Mouse (Mus musculus) erythroblast, adult 5-6 weeks (primary cell): ENCODE data around the gene Gramd1b. TPM values are rescaled to one million over a fixed set of nuclear protein-coding genes. Genes with fewer than 3 reads are reported as not detected.

Experiments used
- ATAC-seq: replicated peaks from 2 replicates; pipeline ENCODE4 v1.8.0; 2016; ENCODE audit warnings: moderate number of reproducible peaks, mild to moderate bottlenecking, moderate TSS enrichment, inconsistent platforms; ENCODE audit not compliant: poor library complexity, low FRiP score, severe bottlenecking
- total RNA-seq, 2 experiments: library from RNA; stranded (forward) in 1 of 2; stranded (reverse) in 1 of 2; fragments of 150-400 nt in 1 of 2; fragments of 200-764, 138-1000 nt in 1 of 2; gene quantifications; 2 replicates each; pipeline versions ENCODE4 v1.2.3 to v1.2.4; 2015 to 2017; ENCODE audit warnings: low replicate concordance in 2 of 2

Gene Gramd1b
- total RNA-seq (2015; ENCODE audit: low replicate concordance) (5.6 and 22.1 TPM in 2 replicates), total RNA-seq (2017; ENCODE audit: low replicate concordance) (4.5 and 5.5 TPM in 2 replicates)

DNA sequence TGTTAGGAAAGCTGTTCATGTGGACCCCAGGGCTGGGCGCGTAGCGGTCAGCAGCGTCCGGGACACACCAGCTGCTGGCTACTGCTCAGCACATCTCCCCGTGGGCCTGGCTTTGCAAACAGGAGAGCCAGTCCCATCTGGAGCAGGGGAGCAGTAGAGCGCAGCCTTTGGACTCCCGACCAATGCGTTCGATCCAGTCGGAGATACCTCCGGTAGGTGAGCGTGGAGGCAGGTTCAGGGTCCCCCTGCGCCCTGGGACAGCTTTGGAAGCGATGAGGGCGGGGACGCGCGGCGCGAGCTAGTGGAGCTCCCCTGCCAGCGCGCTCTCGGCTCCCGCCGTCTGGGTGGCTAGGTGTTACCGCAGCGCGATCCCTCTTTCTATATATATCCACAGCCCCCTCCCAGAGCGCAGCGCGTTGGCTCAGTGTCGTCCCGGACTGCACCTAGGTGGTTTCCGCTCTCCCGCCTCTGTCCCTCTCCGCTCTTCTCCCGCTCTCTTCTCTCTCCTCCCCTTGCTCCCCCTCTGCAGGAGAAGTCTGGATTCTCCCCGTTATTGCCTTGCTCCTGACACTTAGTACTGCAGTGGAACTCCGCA lies at the start of gene Gramd1b:
Gene Gramd1b (minus strand): TSS at position 357 of the 595 bp plus-strand sequence.
- ATAC-seq = no peak

DNA sequence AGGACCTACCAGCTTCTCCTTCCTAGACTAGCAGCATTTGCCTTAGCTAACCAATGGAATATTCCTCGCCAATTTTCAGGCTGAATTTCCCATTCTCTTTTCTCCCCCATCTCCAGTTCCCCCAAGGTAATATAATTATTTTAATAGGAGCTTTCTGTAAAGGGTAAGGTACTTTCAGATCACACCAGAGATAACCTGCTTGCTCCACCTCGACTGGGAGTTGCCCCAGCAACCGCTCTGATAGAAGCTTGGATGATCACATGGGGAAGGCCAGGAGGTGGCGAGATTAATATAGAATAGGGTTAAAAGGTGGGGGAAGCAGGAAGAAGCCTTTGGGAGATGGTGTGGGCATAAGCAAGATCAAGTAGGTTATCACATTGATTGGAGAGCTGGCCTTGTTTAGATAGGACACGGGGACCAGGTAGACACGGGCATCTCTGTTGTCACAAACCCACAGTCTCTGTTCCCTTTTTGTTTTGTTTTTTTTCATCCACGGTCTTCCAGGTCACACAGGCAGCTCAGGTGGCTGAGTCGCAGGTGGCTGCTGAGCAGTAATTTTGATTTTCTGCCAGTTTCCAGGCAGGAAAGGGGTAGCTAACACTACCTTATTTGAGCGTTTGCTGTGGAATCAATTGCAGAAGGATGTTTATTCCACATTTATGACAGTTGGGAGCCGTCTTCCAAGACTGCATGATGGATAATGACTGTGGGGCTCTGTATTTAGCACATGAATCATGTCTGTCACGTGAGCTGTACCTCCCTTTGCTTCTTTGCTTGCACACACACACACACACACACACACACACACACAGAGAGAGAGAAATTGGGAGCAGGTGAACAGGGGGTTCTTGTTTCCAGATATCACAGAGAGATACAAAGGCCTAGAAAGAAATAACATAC lies 47.8 kb upstream of the Gramd1b start:
- ATAC-seq = no peak

DNA sequence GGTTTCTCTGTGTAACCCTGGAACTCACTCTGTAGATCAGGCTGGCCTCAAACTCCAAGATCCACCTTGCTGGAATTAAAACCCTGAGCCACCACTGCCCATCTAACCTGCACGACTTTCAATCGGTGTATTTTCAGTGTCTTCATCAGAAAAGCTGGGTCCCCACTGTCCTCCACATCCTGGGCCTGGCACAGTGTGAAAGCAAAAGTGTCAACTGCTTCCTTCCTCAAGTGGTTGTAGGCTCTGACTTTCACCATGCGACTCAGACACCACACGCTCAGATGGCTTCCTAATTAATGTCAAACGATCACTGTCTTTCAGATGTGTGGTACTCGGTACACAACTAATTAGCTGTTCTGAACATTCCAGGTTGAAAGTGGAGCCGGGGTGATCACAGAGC lies 45.9 kb upstream of the Gramd1b start:
- no peak for ATAC-seq

DNA sequence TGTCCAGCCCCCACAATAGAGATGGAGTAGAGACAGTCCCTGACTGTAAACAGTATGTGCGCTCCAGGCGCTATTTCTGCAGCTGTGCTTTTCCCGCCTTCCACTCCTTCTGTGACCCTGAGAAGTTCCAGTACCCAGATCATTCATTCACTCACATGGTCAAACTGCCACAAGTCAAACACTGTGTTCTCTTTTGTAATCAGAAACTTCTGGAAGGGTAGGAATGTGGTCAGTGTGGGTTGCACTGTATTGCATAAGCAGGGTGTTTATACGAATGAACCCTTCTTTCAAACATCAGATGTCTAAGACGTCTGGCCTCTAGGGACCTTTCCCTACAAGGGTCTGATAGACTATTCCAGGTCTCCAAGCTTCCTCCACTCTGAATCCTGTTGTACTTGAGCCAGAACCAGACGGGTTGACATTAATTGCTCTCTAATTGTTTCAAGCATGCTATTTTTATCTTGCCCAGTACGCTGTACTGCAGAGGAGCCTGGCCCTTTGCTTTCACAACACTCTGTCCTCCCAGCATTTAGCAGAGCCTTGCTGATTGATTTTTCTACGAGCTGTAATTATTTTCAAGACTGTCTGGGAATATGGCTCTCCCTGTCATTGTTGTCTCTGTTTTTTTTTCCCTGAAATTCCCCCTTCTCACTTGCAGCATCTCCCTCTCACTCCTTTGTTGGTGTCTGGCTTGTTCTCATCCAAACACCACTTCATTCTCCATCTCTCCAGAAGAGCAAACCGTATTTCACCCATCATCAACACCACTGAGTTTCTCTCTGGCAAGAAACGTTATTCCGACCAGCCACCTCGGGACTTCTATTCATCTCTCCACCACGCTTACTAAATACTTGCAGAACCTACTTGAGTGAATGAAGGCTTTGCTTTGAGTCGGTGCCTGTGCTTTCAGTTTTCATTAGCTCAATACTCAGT lies 44.1 kb upstream of the Gramd1b start:
- no peak for ATAC-seq

DNA sequence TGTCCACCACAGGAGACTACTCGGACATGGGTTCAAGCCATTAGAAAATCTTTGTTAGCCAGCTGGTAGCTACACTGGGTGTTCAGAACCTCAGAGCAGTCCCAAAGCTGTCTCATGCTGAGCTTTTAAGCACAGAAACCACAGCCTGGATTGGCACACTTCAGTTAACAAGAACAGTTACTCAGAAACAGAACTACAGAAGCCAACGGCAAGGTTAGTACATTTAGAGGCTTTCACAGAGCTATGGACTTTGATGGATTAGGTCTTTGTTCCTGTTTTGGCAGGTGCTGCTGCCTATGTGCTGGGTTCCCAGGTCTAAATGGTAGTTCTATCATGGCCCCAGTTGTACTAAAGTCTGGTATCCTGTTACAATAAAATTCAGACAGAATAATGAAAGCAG lies 40.1 kb upstream of the Gramd1b start:
- no peak for ATAC-seq

DNA sequence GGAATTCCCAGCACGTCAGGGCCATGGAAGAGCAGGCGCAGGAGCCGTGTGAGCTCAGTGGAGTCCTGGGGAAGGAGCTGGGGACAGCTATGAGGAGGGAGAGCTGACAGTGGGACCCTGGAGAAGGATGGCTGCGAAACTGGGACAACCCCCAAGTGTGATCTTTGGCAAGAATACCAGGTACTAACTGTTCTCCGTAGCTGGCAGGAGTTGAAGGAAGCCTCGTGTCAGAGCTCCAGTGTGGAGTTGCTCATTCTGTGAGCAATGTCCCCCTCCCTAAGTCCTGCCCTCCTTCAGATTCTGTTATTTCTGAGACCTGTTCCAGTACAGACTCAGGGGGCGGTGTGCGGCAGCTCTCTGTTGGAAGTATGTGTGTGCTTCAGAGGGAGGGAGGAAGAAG lies 36.9 kb upstream of the Gramd1b start:
- ATAC-seq = no peak

GRCm38 (mm10) chr9:40563750-40564149 lies 32.6 kb upstream of the Gramd1b start:
- no peak for ATAC-seq

- ATAC-seq = no peak
Measured at GRCm38 (mm10) chr9:40559646-40560045, 28.5 kb upstream of the Gramd1b start.

- ATAC-seq = no peak
Measured at GRCm38 (mm10) chr9:40557796-40558195, 26.6 kb upstream of the Gramd1b start.

DNA sequence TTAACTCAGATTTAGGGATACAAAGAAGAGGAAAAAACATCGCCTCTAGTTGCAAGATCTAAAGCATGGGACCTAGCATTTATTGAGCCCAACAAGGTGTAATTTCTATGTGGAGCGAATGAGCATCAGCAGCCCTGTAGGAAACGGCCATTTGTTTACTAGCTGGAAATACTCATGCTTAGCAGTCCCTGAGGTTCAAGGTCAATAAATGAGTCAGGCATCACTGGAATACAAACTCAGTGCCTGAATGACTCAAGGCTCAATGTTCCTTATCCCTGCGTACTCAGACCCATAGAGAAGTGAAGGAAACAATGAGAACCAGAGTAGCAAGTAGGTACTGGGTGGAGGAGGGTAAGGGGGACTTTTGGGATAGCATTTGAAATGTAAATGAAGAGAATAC lies 25.2 kb upstream of the Gramd1b start:
- no peak for ATAC-seq

DNA sequence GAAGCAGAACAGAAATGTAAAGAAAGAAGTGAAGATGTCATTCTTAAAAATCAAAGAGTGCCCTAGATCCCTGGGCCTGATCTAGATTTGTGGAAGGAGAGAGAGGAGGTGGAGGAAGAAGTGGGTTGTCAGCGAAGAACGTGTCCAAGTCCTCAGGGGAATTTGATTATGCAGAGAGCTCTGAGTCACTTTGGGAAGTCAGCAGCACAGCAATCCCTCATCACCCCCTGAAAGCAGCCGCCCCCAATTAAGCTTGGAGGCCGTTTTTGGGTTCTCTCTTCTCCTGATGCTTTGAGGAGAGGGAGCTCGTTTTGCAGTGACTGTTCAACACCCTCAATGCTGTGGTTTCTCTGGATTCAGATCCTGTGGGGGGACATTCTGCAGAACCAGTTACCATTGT lies 24.1 kb upstream of the Gramd1b start:
- ATAC-seq = no peak

DNA sequence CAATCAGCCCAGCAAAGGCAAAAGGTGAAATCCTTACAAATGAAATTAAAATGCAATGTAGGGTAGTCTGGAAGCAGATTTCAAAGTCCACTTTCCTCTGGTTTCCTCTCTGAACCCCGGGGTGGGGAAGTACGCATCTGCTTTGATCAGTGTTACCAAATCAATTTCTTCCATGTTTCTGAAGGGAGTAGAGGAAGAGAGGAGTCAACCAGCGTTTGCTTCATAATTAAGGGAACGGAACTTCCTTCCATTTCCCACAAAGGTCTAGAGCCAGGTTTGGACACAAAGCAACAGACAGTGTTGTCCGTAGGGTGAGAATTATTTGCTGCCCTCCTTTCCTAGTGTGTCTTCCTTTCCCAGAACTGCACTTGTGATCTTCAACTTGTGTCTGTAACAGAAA lies 16.7 kb upstream of the Gramd1b start:
- ATAC-seq = no peak

- no peak for ATAC-seq
Measured at GRCm38 (mm10) chr9:40545193-40545592, 14.0 kb upstream of the Gramd1b start.

DNA sequence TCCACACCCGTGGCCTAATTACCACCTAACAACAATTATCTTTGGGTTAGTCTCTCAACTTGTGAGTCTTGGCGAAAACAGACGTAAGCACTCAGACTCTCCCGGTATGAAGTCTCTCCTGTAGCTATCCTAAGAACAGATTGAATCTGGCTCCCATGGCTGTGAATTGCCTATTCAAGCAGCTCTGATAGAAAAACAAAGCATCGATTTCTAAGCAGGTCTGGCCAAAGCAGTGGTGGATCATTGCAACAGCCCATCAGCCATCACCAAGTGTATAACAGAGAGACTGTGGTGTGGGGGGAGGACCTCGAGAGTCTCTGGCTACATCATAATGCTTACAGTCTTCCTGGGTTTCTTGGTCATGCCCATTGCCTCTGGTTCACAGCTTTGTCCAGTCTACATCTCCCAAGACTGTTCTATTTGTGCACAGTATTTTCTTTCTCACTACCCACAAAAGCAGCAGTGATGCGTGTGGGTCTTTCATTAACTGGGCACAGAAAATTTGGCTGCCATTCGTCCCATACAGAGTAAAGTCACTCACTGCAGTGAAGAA lies 8.5 kb upstream of the Gramd1b start:
- ATAC-seq = no peak

DNA sequence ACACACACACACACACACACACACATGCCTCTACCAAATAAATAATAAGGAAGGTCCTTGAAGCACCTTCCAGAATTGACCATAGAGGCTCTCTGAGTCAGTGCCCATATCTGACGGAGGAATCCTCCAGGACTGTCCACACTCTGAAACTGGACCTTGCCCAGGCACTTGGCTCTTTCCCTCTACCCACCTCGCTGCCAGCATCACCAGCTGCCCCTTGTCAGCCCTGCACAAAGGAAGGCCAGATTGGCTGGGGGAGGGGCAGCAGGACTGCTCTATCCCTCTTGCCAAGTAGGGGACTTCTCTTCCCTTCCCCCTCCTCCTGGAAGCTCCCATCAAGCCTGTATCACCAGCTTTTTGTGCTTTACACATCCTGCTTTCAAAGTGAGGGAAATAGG lies 6.5 kb upstream of the Gramd1b start:
- ATAC-seq = no peak

DNA sequence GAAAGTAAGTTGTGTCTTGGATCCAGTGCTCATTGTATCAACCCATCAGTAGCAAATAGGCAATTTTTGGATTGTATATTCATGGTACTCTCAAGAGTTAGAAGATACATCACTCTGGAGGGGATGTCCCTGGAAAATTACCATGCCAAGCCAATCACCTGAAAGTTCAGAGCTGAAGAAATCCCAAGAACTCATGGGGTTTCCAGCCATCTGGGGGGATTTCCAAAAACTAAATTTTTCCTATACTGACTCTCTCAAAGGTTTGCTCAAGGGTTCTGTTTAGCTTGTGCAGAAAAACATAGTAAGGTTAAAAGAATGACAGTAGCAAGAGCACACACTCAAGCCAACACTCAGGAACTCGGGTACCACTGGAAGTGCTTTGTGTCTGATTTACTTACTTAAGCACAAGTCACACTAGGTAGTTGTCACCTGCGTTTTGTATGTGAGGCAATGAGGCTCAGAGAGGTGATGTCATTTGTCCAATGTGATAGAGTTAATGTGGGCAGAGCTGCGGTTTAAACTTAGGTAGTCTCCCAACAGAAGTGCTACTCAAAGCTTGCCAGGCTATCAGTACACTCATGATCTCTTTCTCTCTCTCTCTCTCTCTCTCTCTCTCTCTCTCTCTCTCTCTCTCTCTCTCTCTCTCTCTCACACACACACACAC lies 6.0 kb upstream of the Gramd1b start:
- ATAC-seq = no peak

GRCm38 (mm10) chr9:40530536-40530935 lies 647 bp downstream of the Gramd1b start:
- no peak for ATAC-seq

GRCm38 (mm10) chr9:40528733-40529132 lies 2.5 kb downstream of the Gramd1b start:
- ATAC-seq = no peak

- no peak for ATAC-seq
Measured at GRCm38 (mm10) chr9:40526928-40527327, 4.3 kb downstream of the Gramd1b start.
